Mouse (Mus musculus) c-Kit-negative CD71-positive TER-119-positive erythroid progenitor cells, embryonic 14.5 days (primary cell): ENCODE measurements around the gene Cd79b.

Experiments
- DNase-seq: peaks from one replicate; pipeline ENCODE4 v3.0.0-alpha.2; 2013; ENCODE audit warnings: low read depth, low spot score

Gene Cd79b

DNA sequence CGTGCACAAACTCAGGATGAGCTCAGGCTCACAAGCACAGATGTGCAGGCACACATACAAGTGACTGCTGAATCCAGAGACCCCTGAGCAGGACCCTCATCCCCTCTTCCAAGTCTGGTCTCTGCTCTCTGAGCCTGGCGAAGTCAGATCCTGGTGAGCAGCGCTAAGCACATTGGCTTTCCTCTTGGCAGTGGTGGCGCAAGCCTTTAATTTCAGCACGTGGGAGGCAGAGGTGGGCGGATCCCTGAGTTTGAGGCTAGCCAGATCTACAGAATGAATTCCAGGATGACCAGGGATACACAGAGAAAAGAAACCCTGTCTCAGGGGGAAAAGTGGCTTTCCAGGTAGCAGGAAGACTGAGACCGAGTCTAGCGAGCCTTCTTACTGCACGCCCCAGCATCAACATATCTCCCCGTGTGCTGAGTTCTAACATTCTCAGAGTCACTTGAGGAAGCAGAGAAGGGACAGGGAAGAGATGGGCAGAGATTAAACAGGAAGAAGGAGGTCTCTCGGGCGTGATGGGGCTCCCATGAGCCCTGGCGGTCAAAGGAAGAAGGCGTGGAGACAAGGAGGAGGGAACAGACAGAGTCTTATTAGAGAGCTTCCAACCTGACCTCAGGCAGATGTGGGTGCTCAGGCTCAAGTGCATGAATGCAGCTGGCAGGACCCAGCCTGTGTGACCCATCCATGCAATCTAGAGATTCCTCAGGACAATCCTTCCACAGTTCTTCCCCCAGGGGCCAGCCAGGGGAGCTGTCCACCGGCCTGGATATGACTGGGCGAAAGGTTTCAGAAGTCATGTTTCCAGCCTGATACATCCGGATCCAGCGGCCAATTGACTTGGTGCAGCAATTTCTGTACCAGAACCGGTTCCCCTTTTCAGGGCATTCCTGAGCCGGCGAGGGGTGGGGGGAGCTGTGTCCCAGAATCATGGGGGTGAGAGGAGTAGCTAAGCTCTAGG lies 4.1 kb upstream of the Cd79b start:
- no peak for DNase-seq

DNA sequence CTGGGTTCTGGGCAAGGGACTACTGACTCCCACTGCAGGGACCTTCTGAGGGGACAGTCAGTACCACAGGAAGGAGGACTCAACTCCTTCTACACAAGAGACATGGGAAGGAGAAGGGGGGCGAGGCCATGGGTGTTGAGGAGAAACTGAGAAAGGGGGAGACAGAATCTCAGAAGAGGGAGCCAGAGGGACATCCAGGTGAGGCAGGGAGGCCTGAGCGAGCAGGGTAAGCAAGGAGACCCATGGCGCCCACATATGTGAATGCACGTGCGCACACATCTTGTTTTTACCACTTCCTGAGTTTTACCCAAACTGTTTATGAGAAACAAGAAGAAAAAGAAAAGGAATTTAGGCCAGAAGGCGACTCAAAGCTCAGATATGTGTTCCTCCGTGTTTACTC lies 3.2 kb upstream of the Cd79b start:
- no peak for DNase-seq

DNA sequence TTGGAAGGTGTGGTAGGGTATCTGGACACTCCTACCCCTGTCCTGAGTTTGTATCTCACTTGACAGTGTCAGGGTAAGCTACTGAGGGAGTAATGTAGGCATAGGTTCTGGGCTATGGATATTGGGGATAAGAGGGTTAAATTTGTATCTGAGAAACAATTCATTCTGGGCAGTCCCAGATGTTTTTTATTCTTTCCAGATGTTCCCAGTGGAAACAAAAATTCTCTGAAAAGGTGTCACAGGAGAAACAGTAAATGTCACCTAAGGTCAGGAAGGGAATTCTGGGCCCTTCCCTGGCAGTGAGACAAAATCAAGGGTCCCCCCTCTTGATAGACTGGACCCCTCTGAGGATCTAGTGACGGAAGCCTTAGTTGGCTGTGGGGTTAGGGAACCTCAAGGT lies 1.9 kb upstream of the Cd79b start:
- DNase-seq, result no peak

DNA sequence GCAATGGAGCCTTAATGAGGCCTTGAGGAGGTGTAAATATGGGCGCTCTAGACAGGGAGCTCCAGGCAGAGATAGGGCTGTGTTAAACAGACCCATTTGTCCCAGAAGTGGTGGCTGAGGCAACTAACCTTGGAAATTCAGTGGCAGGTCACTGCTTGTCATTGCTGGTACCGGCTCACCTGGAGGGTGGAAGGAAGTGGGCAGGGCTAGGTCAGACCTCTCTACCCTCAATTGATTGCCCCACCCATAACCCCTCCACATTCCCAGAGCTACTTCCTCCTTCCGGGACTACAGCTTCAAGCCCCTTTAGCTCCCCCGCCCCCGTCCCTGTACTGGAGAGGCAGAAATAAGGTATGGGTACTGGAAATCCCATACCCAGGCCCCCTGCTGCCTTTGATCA lies 1.0 kb downstream of the Cd79b start:
- DNase-seq, result no peak

DNA sequence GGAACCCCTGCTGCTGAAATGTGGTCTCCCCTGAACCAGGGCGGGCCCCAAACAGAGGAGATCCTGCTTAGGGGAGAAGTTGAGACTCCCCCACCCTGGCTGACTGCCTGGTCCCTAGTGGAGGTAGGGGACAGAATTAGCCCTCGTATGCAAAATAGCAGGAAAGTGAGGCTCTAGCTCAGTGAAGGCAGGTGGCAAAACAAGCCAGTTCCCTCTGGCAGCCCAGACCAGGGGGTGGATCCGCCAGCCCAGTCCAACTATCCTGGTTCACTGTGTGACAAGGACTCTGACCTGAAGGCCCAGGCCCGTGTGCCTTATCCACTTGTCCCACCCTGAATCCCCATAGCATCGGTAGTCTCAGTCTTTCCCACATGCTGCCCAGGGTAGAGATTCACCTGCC lies 4.4 kb downstream of the Cd79b start:
- DNase-seq, result no peak

DNA sequence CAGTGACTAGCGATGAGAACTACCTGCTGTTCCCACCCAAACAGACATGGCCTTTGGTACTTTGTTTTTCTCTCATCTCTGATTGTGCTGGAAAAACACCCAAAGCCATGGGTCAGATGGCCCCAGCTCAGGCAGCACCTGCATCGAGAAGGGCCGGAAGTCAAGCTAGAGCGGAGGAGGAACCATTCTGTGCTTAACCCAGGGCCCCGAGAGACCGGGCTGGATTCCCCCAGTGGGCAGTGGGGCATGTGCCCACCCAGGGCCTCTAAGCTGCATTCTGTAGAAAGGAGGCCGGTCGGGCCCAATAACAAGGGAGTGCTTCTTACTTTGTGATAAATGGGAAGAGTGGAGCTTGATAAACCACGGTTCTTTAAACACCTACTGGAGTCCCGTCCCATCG lies 6.4 kb downstream of the Cd79b start:
- DNase-seq, result no peak

DNA sequence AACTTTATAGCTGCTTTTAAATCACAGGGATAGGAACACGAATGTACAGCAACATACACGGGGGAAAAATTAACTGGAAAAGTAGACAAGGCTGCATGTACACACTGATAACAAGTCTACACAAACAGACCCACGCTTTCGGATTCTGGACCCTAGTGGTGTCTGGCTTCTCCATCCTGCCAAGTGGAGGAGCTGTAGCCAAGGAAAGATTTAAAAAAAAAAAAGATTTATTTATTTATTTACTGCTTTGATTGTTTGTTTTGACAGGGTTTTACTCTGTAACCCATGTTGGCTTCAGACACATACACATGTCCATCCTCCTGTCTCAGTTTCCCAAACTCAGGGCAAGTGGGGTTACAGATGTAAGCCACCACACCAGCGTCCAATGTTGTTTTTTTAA lies 7.1 kb downstream of the Cd79b start:
- DNase-seq, result no peak

DNA sequence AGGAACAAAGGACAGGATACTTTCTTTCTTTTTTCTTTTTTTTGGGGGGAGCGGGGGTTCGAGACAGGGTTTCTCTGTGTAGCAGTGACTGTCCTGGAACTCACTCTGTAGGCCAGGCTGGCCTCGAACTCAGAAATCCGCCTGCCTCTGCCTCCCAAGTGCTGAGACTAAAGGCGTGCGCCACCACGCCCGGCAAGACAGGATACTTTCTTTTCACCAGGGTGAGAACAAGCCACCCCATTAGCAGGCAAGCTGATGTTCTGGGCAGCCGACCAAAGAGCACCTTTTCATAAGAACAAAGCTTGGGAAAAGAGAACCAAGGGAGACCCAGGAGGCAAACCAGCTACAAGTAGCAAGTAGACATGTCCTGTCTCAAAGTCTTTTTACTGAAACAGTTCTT lies 7.8 kb downstream of the Cd79b start:
- no peak for DNase-seq

DNA sequence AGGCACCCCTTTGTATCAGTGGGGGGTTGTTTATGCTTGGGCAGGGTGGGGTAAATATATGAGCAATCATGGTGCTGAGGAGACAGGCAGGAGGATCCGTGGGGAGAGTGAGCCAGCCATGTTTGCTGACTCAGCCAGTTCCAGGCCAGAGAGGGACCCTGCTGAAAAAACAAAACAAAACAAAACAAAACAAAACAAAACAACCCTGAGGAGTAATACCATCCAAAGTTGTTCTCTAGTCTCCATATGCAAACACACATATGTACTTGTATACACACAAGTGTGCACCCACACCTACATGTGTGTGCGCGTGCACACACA lies 8.5 kb downstream of the Cd79b start:
- DNase-seq, result no peak

DNA sequence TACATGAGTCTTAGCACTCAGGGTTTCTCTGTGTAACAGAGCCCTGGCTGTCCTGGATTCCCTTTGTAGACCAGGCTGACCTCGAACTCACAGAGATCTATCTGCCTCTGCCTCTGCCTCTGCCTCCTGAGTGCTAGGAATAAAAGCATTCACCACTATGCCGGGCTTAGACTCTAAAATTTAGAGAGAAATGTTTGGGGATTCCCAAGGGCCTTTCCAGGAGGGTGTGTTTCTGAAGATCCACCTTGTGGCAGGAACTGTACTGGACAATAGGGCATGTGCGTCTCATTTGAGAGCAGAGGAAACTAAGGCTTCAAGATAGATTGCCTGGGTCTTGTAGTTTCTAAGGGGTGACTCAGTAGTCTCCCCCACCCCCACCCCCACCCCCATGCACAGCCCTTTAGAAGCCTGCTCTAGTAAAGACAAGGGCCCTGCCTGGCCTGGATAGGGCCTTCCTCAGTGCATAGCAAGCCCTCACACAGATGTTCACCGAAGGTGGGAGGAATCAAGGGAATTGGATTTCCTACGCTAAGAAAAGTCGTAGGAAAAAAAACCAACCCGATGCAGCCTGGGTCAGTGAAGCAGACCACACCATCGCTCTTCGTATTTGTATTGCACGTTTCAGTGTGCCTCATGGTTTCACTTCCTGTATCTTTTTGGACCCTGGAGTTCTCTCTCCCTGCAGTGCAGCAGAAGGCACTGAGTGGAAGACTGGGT lies 9.1 kb downstream of the Cd79b start:
- DNase-seq, result no peak

DNA sequence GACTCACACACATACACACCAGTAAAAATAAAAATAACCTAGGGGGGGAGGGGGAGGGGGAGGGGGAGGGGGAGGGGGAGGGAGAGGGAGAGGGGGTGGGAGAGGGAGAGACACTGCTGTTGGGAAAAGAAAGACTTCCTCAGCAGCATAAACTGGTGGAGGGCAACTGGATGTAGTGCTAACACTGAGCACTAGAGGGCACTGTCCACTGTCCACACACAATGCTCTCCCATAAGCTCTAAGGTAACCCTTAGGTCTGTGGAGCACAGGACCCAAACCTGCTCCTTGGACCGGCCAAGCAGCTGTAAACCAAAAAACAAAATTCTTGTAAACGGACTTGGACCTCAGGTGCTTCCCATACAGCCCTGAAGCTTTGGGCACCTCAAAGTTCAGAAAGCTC lies 11.9 kb downstream of the Cd79b start:
- DNase-seq, result peak; percentile 49

DNA sequence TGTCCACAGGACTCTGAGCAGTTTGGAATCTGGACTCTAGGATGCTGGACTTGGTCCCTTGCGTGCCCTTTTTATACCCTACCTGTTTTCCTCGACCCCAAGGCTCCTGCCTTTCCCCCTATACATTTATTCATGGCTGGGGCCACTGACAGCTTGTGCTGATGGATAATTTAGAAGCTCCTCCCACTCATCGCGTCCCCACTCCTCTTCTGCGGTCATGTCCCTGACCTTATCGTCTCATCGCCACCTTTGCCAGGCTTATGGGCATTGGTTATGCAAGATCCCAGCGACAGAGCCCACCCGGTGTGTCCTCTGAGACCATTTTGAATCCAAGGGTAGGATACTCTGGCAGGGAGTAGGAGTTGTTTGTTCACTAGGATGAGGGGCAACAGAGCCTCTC lies 12.8 kb downstream of the Cd79b start, which contains the start of gene Gh:
TSS of gene Gh (minus strand) at position 101 of the 400 bp plus-strand sequence.
- DNase-seq, result no peak

DNA sequence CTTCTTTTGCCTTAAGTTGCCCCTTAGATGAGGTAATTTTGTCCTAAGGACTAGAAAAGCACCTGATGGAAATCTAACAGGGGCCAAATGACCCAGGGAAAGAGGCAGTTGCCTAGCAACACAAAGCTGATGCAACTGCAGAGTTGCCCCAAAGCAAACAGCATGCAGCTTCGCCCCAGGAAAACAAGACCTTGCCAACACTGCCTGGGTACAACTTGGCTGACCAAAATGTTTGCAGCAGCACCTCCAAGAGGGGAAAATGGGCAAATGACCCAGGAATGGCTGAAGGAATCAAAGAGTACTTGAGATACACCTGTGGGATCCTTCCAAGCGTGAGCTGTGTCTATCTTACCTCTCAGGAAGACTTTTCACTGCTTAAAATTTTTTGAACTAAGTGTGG lies 22.7 kb downstream of the Cd79b start:
- DNase-seq, result no peak

DNA sequence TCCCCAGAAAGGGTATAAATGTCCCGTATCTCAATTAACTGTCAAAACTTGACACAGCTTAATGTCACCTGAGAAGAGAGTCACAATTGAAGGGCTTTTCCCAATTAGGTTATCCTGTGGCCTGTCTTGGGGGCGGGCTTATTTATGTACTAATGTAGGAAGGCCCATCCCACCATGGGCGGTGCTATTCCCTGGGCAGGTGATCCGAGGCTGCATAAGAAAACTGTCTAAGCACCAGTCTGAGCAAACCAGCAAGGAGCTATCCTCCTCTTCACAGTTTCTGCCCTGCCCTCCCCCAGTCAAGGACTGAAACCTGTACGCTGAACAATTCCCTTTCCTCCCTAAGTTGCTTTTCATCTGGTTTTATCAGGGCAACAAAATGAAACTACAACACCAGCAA lies 24.2 kb downstream of the Cd79b start:
- DNase-seq, result no peak

DNA sequence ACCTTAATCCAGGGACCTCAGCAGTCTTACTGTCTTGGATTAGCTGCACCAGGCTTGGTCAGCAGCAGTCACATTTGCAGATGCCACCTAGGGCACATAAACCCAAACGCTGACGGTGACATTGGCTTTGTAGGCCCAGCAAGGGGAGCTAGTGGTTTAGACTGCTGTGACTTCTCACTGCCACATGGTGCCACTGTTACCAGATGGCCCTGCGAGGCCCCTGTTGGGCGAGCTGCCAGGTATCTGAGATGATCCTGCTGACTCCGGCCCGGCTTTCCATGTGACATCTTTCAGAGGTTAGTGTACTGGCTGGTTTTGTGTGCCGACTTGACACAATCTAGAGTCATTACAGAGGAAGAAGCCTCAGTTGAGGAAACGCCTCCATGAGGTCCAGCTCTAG lies 25.2 kb downstream of the Cd79b start:
- no peak for DNase-seq

DNA sequence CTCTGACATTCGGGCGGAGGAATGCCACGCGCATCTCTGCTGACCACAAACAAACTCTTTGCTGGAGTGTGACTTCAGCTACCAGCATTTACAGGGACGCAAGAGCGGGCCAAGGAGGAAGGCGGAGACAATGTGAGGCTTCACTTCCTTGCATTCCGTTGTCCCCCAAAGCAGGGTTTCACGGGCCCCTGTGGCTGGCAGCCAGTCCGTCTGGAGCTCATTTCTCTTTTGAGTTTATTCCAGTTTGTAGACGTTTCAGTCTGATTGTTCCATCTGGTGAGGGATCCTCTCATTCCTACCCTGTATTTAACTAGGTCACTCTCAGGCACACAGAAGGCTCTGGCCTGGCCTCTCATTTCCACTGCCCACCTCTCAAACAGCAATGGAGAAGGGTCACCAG lies 27.6 kb downstream of the Cd79b start:
- DNase-seq, result no peak

DNA sequence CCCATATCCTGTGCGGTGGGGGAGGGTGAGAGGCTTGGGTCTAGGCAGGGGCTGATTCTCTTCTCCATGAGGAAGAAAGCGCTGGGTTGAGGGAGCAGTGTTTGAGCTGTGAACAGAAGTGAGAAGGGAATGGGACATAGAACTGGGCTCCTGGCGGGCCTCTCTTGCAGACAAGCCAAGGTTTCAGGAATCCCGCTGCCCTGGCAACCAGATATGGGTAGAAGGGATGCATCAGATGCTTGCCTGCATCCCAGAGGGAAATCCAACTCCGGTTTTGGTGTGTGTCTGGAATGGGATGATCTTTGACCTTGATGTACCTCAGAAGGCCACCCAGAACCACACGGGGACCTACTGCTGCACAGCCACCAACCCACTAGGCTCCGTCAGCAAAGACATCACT lies 28.4 kb downstream of the Cd79b start:
- no peak for DNase-seq

DNA sequence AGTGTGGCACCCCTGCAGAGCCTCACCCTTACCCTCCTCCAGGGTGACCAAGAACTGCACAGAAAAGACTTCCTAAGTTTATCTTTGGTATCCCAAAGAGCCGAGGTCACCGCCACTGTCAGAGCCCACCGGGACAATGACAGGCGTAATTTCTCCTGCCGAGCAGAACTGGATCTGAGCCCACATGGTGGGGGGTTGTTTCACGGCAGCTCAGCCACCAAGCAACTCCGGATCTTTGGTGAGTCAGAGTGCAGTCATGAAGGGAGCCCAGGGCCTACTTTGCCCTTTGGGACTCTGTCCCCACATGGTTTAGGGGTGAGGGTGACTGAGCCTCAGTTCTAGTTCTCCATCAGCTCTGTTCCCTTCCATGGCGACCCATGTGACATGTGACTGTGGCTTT lies 30.4 kb downstream of the Cd79b start:
- no peak for DNase-seq

DNA sequence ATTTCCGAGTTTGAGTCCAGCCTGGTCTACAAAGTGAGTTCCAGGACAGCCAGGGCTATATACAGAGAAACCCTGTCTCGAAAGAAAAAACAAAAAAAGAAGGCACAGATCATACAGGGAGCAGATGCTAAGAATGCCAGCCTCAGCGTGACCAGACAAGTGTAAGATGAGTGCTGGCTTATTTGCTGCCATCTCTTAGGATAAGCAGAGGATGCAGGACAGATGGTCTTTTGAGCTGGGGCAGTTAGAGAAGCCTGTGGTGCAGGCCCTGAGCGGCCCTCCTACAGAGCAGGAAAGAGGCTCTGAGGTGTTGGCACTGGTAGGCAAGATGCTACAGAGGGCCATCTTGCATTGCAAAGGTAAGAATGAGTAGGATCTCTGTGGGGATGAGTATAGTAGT lies 31.2 kb downstream of the Cd79b start:
- DNase-seq, result no peak

DNA sequence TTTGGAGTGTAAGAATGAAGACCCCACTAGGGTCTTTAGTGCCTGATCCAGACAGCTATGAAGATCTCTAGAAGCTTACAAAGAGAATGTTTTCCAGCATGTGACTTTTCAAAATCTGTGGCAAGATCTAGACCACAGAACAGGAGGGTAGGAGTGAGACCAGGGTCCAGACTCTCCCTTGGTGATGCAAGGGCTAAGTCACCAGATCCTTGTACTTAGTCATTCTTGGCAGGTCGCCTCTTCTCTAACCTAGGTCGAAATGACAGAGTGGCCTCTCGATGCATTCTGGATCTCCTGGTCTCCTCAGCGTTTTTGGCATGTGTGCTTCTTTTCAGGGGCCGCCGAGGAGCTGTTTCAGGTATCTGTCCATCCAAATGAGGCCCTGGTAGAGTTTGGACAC lies 32.1 kb downstream of the Cd79b start:
- no peak for DNase-seq

DNA sequence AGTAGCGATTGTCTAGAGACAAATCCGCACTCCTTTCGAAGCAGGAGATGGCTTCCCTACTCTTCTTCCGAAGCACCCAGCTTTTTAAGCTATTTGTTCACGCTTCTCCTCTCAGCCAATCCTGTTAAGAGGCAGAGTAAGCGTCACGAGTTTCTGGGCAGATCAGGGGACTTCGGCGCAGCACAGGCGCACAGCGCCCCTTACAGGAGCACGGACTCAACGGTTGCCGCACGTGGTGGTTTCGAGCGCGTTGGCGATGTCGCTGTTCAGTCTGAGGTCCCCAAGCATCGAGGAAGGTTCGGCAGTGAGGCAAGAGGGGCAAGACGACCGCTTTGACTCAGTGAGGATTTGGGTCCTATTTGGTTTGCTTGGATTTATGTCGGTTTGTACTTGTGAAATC lies 38.1 kb downstream of the Cd79b start, which contains the start of gene Tcam1:
TSS of gene Tcam1 (plus strand) at position 219 of the 400 bp plus-strand sequence.
- DNase-seq, result peak; percentile 62

DNA sequence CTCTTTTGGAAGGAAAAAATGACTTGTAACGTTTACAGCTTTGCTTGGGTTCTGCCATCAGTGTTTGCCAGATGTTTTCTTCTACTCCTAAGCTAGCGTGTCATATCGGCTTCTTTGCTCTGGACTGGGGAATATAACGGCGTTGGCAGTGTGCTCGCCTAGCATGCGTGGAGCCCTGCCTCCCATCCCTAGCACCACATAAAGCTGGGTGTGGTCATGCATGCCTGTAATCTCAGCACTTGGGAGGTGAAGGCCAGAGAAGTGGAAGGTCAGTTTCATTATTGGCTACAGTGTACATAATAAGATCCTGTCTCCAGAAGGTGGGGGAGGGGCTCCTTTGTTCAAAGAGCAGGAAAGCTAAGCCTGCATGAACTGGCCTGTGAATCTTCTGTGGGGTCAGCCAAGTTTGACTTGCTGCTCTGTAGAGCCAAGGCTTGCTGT lies 39.6 kb downstream of the Cd79b start:
- DNase-seq, result no peak

DNA sequence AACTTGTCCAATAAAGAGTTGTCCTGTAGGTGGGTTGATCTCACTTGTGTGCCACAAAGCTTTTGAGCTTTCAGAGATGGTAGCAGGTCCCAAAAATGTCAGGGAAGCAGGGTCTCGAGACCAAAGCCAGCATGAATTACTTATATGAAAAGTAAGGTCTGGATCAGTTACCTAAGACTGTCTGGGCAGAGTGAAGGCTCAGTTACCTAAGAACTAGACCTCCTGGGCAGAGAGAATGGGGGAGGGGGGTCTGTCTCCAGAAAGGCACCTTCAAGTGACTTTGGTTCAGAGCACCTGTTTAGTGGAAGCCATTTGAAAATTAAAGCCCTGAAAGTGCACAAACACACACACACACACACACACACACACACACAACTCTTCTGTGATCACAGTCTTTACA lies 40.2 kb downstream of the Cd79b start:
- DNase-seq, result no peak
